Comparison of ENCODE assay signal across 23 mouse cellular contexts in the genomic region with DNA sequence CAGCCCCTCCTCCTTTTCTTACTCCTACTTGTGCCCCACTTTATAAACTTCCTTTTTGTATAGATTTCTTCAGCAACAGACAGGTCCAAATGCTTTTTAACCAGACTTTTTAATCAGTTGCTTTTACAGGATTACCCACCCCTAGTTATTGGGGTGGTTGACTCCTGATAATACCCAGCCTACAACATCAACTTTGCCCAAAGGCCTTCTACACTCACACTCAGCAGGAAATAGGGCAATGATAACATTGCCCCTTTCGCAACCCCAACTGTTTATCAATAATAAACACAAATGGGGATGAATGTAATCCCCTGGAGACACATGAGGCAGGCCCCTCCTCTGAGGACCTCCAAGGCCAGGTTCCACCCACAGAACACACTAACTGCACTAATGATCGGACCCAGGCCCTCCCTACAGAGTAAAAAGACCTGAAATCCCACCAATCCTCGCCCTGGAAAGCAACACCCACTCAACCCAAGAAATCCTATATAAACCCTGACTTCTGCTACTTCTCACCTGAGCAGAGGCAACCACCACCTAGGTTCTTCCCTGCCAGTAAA. TPM values are rescaled to one million over a fixed set of nuclear protein-coding genes. Genes with fewer than 3 reads are reported as not detected.
DNase-seq lines count a peak whose midpoint lies in the region; ATAC-seq and TF ChIP-seq lines count a peak whose summit lies in the region.
"Had no signal": no experiment of that assay in that cellular context is flagged by ENCODE, and none has a peak within 500 bp of the region (broad histone marks: within the 10 kb centered on the region; RNA-seq: fewer than 3 reads in every experiment).

No protein-coding gene starts in this region.

- intact Hi-C loops in left cerebral cortex, postnatal 25 days (cut with DNase I) = no loop called here
- intact Hi-C loops in left cerebral cortex, postnatal 4 days (cut with DNase I) = no loop called here

- H3K4me2 ChIP-seq in liver, embryonic 11.5 days = no peak overlapping the region
- H3K4me2 ChIP-seq in liver, postnatal 0 days (ENCODE audit: low read depth, low read length) = no peak overlapping the region
- H3K4me2 ChIP-seq in liver, embryonic 15.5 days = no peak overlapping the region
- H3K4me2 ChIP-seq in forebrain, postnatal 0 days (ENCODE audit: low read depth) = no peak overlapping the region
- H3K4me2 ChIP-seq: embryonic facial prominence, embryonic 13.5 days; forebrain, embryonic 13.5 days; heart, embryonic 11.5 days; heart, embryonic 15.5 days; hindbrain, embryonic 14.5 days had no signal

- no peaks in the 10 kb centered on the region for H3K9me3 ChIP-seq in liver, embryonic 11.5 days (ENCODE audit: control insufficient read depth, low read length)
- H3K9me3 ChIP-seq in liver, postnatal 0 days (ENCODE audit: low read length) = no peaks in the 10 kb centered on the region
- no peaks in the 10 kb centered on the region for H3K9me3 ChIP-seq in liver, embryonic 15.5 days (replicated peaks)
- no peaks in the 10 kb centered on the region for H3K9me3 ChIP-seq in forebrain, postnatal 0 days (ENCODE audit: low read length)
- H3K9me3 ChIP-seq: embryonic facial prominence, embryonic 13.5 days; forebrain, embryonic 13.5 days; heart, embryonic 15.5 days; hindbrain, embryonic 10.5 days had no signal

- no peak overlapping the region for H3K9ac ChIP-seq in liver, embryonic 11.5 days (ENCODE audit: low read depth, low read length)
- H3K9ac ChIP-seq in liver, postnatal 0 days (replicated peaks) = no peak overlapping the region
- H3K9ac ChIP-seq in liver, embryonic 15.5 days = no peak overlapping the region
- H3K9ac ChIP-seq in forebrain, postnatal 0 days = no peak overlapping the region
- H3K9ac ChIP-seq: embryonic facial prominence, embryonic 13.5 days; forebrain, embryonic 13.5 days; heart, embryonic 15.5 days; hindbrain, embryonic 14.5 days had no signal

- no peak overlapping the region for H3K27ac ChIP-seq in liver, embryonic 11.5 days (ENCODE audit: low read depth, low read length)
- no peak overlapping the region for H3K27ac ChIP-seq in liver, postnatal 0 days (ENCODE audit: low read depth)
- H3K27ac ChIP-seq in liver, embryonic 15.5 days (replicated peaks) = no peak overlapping the region
- no peak overlapping the region for H3K27ac ChIP-seq in forebrain, postnatal 0 days (ENCODE audit: low read depth, low read length)
- H3K27ac ChIP-seq: embryonic facial prominence, embryonic 13.5 days; forebrain, embryonic 13.5 days; heart, adult 2 months; heart, embryonic 15.5 days; hindbrain, embryonic 10.5 days; hindbrain, embryonic 14.5 days had no signal

- DNase-seq in liver, embryonic 11.5 days (ENCODE audit: low spot score) = no peak
- no peak for DNase-seq in liver, postnatal 0 days
- DNase-seq in left cerebral cortex, postnatal 25 days (ENCODE audit: low spot score in 2 of 2) = no peak
- no peak for DNase-seq in left cerebral cortex, postnatal 4 days
- DNase-seq in forebrain, postnatal 0 days = no peak
- DNase-seq: adrenal gland, adult 8-10 months; adrenal gland, postnatal 36 days; cerebellum, adult 11 months; cerebellum, adult 8-10 months; cerebellum, postnatal 25 days; gastrocnemius, postnatal 36 days; heart, adult 2 months had no signal

- H3K4me3 ChIP-seq in liver, embryonic 11.5 days (ENCODE audit: low read depth, low read length) = no peak overlapping the region
- H3K4me3 ChIP-seq in liver, postnatal 0 days (ENCODE audit: low read depth, low read length) = no peak overlapping the region
- H3K4me3 ChIP-seq in liver, embryonic 15.5 days (replicated peaks) = no peak overlapping the region
- H3K4me3 ChIP-seq in forebrain, postnatal 0 days (ENCODE audit: low read depth, low read length) = no peak overlapping the region
- H3K4me3 ChIP-seq: embryonic facial prominence, embryonic 13.5 days; forebrain, embryonic 13.5 days; heart, adult 2 months; heart, embryonic 15.5 days; hindbrain, embryonic 10.5 days had no signal

- H3K27me3 ChIP-seq in liver, embryonic 11.5 days (replicated peaks; ENCODE audit: control insufficient read depth, insufficient read depth, low read length) = no peaks in the 10 kb centered on the region
- H3K27me3 ChIP-seq in liver, postnatal 0 days (ENCODE audit: insufficient read depth, low read length) = no peaks in the 10 kb centered on the region
- H3K27me3 ChIP-seq in liver, embryonic 15.5 days = no peaks in the 10 kb centered on the region
- no peaks in the 10 kb centered on the region for H3K27me3 ChIP-seq in forebrain, postnatal 0 days (ENCODE audit: insufficient read depth, low read length)
- H3K27me3 ChIP-seq: CH12.LX; embryonic facial prominence, embryonic 13.5 days; forebrain, embryonic 13.5 days; heart, embryonic 15.5 days had no signal

- TF ChIP-seq EP300 in liver, postnatal 0 days (IDR thresholded peaks at IDR 0.05; ENCODE audit: low read depth) = no peak

- WGBS in liver, embryonic 11.5 days = 41% methylated on average over 3 of the region's 3 CpGs
- WGBS in liver, postnatal 0 days (ENCODE audit: insufficient replicate concordance) = 54% methylated on average over 3 of the region's 3 CpGs
- WGBS in liver, embryonic 15.5 days (ENCODE audit: insufficient replicate concordance) = 22% methylated on average over 3 of the region's 3 CpGs
- 63% methylated on average over 3 of the region's 3 CpGs for WGBS in forebrain, postnatal 0 days

- TF ChIP-seq CTCF in liver, postnatal 0 days (IDR thresholded peaks at IDR 0.05; ENCODE audit: low read depth) = no peak
- TF ChIP-seq CTCF in forebrain, postnatal 0 days (IDR thresholded peaks at IDR 0.05; ENCODE audit: low read depth) = no peak

- no peaks in the 10 kb centered on the region for H3K36me3 ChIP-seq in liver, embryonic 11.5 days (ENCODE audit: control insufficient read depth, insufficient read depth, low read length)
- no peaks in the 10 kb centered on the region for H3K36me3 ChIP-seq in liver, postnatal 0 days (replicated peaks; ENCODE audit: insufficient read depth, low read length)
- H3K36me3 ChIP-seq in liver, embryonic 15.5 days (replicated peaks) = no peaks in the 10 kb centered on the region
- H3K36me3 ChIP-seq in forebrain, postnatal 0 days (ENCODE audit: insufficient read depth) = no peaks in the 10 kb centered on the region
- H3K36me3 ChIP-seq: embryonic facial prominence, embryonic 13.5 days; heart, embryonic 15.5 days; hindbrain, embryonic 10.5 days had no signal

- H3K4me1 ChIP-seq in liver, embryonic 11.5 days (replicated peaks; ENCODE audit: control insufficient read depth, insufficient read depth, low read length) = no peaks in the 10 kb centered on the region; the same call in 1 of the 2 replicates
- no peaks in the 10 kb centered on the region for H3K4me1 ChIP-seq in liver, postnatal 0 days (ENCODE audit: insufficient read depth)
- H3K4me1 ChIP-seq in liver, embryonic 15.5 days (replicated peaks) = peaks cover 7% of the 10 kb centered on the region
- no peaks in the 10 kb centered on the region for H3K4me1 ChIP-seq in forebrain, postnatal 0 days (ENCODE audit: insufficient read depth)
- H3K4me1 ChIP-seq: embryonic facial prominence, embryonic 13.5 days; forebrain, embryonic 13.5 days; heart, embryonic 15.5 days; hindbrain, embryonic 10.5 days had no signal

- peak; percentile 54 for ATAC-seq in liver, embryonic 11.5 days (replicated peaks; ENCODE audit: low FRiP score)
- ATAC-seq in liver, postnatal 0 days = no peak
- peak; percentile 66 for ATAC-seq in common myeloid progenitor, adult 5-6 weeks (replicated peaks; ENCODE audit: low read depth, poor library complexity, severe bottlenecking)
- ATAC-seq in liver, embryonic 15.5 days (ENCODE audit: insufficient read depth) = 0 out of 2 replicates have a peak, but pooled peaks have one; percentile 22
- no peak for ATAC-seq in forebrain, postnatal 0 days
- ATAC-seq: forebrain, embryonic 13.5 days had no signal

RNA-seq across cellular contexts. Expression of a gene that starts 28.9 kb away (rescaled TPM):
- polyA plus RNA-seq in liver, embryonic 11.5 days (2014; fragmentation: Nextera tagmentation; extraction: Ambion mirVana) = 0.23 and 0.32 TPM in 2 replicates
- 0.05 and 0.09 TPM in 2 replicates for polyA plus RNA-seq in liver, postnatal 0 days (2015; fragmentation: Nextera tagmentation; extraction: Ambion mirVana)
- 1.8 and 2.7 TPM in 2 replicates for total RNA-seq in common myeloid progenitor, adult 5-6 weeks (2017)
- 0.08 and 0.16 TPM in 2 replicates for polyA plus RNA-seq in liver, embryonic 15.5 days (2015; fragmentation: Nextera tagmentation; extraction: Ambion mirVana)
- under 1 TPM; 0.16 to 0.30 TPM for total RNA-seq in left cerebral cortex, postnatal 25 days (2021)
- under 1 TPM; 0.26 to 0.36 TPM for total RNA-seq in left cerebral cortex, postnatal 4 days (2021)
- total RNA-seq in forebrain, postnatal 0 days (2014; rRNA removed) = 0.29 and 0.46 TPM in 2 replicates
- polyA plus RNA-seq in forebrain, postnatal 0 days (2015; fragmentation: Nextera tagmentation; extraction: Ambion mirVana) = 0.43 and 0.46 TPM in 2 replicates
- total RNA-seq: adrenal gland, postnatal 36 days; gastrocnemius, adult 8-10 months; heart, adult 2 months; heart, postnatal 25 days had no signal

RNA-seq across cellular contexts. Expression of a gene that starts 29.1 kb away (rescaled TPM):
- 29.7 and 29.8 TPM in 2 replicates for polyA plus RNA-seq in liver, embryonic 11.5 days (2014; fragmentation: Nextera tagmentation; extraction: Ambion mirVana)
- polyA plus RNA-seq in liver, postnatal 0 days (2015; fragmentation: Nextera tagmentation; extraction: Ambion mirVana) = 7.4 TPM in 2 replicates
- total RNA-seq in common myeloid progenitor, adult 5-6 weeks (2017) = 68.0 and 73.7 TPM in 2 replicates
- 5.7 TPM in 2 replicates for polyA plus RNA-seq in liver, embryonic 15.5 days (2015; fragmentation: Nextera tagmentation; extraction: Ambion mirVana)
- total RNA-seq in left cerebral cortex, postnatal 25 days (2021) = 10 to 100 TPM; 19.4 to 20.6 TPM
- total RNA-seq in left cerebral cortex, postnatal 4 days (2021) = 10 to 100 TPM; 48.4 to 58.1 TPM
- 108 and 118 TPM in 2 replicates for total RNA-seq in forebrain, postnatal 0 days (2014; rRNA removed)
- 48.8 and 51.0 TPM in 2 replicates for polyA plus RNA-seq in forebrain, postnatal 0 days (2015; fragmentation: Nextera tagmentation; extraction: Ambion mirVana)

Comparison
In these comparisons a context has a peak if more than half of its experiments do, and no peak if none do; other contexts are left out.
1. ATAC-seq: peak in liver, embryonic 11.5 days (single experiment), common myeloid progenitor, adult 5-6 weeks (single experiment) and liver, embryonic 15.5 days (single experiment); none in liver, postnatal 0 days (single experiment) and forebrain, postnatal 0 days (single experiment).